Mouse (Mus musculus) forebrain, embryonic 15.5 days (tissue): ENCODE results near the gene Gas2l2. TPM values are rescaled to one million over a fixed set of nuclear protein-coding genes. Genes with fewer than 3 reads are reported as not detected.
A peak's percentile ranks its signal among the peaks of the same experiment; 100 is the strongest.

Experiments
- ATAC-seq: fragments of 200-750 bp; cut with Nextera tagmentation; replicated peaks from 2 replicates; pipeline ENCODE4 v1.8.0; 2017; ENCODE audit warnings: mild to moderate bottlenecking, moderate TSS enrichment, moderate library complexity
- H3K27ac ChIP-seq: fragments of 300-500 bp; sonication (generic); replicated peaks from 2 replicates; pipeline ENCODE4 v1.5.1; 2015; ENCODE audit warnings: mild to moderate bottlenecking, inconsistent platforms
- H3K27me3 ChIP-seq: fragments of 300-500 bp; sonication (generic); 2 replicates; pipeline ENCODE4 v1.6.1; 2015; ENCODE audit warnings: inconsistent platforms
- H3K36me3 ChIP-seq: fragments of 300-500 bp; sonication (generic); 2 replicates; pipeline ENCODE4 v1.6.1; 2015; ENCODE audit warnings: mild to moderate bottlenecking, inconsistent platforms
- H3K4me1 ChIP-seq: fragments of 300-500 bp; sonication (generic); 2 replicates; pipeline ENCODE4 v1.6.1; 2015; ENCODE audit warnings: inconsistent platforms
- H3K4me2 ChIP-seq: fragments of 300-500 bp; sonication (generic); replicated peaks from 2 replicates; pipeline ENCODE4 v1.6.1; 2015; ENCODE audit warnings: mild to moderate bottlenecking, inconsistent platforms
- H3K4me3 ChIP-seq: fragments of 300-500 bp; sonication (generic); 2 replicates; pipeline ENCODE4 v1.5.1; 2015; ENCODE audit warnings: mild to moderate bottlenecking, inconsistent platforms
- H3K9ac ChIP-seq: fragments of 300-500 bp; sonication (generic); replicated peaks from 2 replicates; pipeline ENCODE4 v1.6.1; 2015; ENCODE audit warnings: mild to moderate bottlenecking, inconsistent platforms
- H3K9me3 ChIP-seq: fragments of 300-500 bp; sonication (generic); 2 replicates; pipeline ENCODE4 v1.6.1; 2016; ENCODE audit warnings: inconsistent platforms
- whole genome bisulfite sequencing: fragments of 180-500 bp; shearing (Covaris S2); methylation state at CpG from one replicate; pipeline ENCODE4 v1.1.7; 2015; ENCODE audit warnings: mixed read lengths; 5-methylcytosine and 5-hydroxymethylcytosine counted together
- polyA plus RNA-seq: library from polyadenylated mRNA; unstranded; fragments of >200 nt; fragmentation: Nextera tagmentation; extraction: Ambion mirVana; gene quantifications from 2 replicates; pipeline ENCODE4 v1.2.1, GENCODE M21; 2015

Gas2l2 gene
- polyA plus RNA-seq, 1 experiment from 2014 or later: 0.80 TPM

DNA sequence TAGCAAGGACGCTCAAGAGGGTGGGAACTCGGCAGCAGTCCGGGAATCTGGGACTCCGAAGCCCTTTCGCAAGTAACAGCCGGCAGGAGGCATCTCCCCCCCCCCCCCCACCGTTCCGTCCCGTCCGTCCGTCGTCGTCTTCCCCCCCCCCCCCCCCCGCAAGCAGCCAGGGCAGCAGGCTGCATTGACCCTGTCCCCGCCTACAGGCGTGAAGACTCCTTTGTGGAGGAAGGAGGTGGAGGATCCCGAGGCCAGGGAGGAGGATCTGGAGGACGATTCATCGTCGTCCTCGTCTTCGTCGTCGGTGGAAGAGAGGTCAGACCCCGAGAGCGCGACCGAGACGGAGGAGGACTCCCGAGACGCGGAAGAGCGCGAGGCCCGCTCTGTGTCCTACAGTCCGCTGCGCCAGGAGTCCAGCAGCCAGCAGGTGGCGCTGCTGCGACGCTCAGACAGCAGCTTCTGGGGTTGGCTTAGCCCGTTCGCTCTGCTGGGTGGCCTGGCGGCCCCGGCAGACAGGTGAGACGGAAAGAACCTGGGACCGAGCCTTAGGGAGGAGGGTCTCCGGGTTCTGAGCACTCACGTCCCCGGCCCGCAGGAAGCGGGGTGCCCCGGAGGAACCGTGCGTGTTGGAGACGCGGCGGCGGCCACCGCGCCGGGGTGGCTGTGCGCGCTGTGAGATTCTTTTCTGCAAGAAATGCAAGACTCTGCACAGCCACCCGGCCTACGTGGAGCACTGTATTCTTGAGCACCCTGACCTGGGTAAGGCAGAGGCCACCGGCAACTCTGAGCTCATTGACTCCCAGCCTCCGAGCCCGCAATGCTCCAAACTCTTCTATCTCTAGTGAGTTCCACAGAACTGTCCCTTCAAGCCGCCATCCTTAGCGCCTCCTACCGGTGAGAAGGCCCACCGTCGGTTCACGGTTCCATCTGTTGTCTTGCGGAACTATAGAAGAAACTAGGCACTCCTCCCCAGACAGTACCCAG lies 11.1 kb upstream of the Gas2l2 start:
- no peak overlapping the region for H3K27ac ChIP-seq
- H3K4me1 ChIP-seq: peaks cover 13% of the 10 kb centered on the region
- peak; percentile 94 for ATAC-seq
- peaks cover 43% of the 10 kb centered on the region for H3K27me3 ChIP-seq
- no peaks in the 10 kb centered on the region for H3K36me3 ChIP-seq
- H3K4me3 ChIP-seq: peak overlapping the region; percentile 73
- H3K9me3 ChIP-seq: no peaks in the 10 kb centered on the region
- peak overlapping the region; percentile 67 for H3K9ac ChIP-seq
- H3K4me2 ChIP-seq: peak overlapping the region; percentile 80
- WGBS: under 1% methylated on average over 66 of the region's 75 CpGs

DNA sequence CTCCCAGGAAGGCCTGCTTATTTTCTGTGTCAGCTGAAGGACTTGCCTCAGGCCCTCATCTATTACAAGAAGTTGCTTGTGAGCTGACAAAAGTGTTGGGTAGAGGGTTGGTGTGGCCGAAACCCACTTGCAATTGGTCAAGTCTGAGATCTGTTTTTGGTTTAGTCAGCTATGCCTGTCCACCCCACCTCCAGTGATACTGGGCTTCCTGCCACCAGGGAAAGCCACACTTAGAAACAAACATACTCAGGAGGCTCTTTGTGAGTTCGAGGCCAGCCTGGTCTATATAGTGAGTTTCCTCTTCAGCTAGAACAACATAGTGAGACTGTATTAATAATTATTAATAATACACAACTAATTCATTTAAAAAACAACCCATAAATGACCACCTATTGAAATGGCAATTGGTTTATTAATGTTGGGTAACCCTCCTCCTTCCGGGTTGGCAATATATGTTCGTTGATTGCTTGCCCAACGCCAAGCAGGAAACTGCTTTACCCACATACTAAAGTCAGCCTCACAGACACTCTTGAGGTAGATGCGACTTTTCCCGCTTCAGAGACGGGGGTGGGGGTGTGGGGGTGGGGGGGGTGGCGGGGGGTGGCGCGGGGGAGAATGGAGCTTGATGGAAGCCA lies 10.3 kb upstream of the Gas2l2 start:
- 33% methylated on average over 11 of the region's 11 CpGs for WGBS
- Histone ChIP-seq H3K4me3 (peak overlapping the region; percentile 73), H3K27me3 (peaks cover 35% of the 10 kb centered on the region), H3K4me1 (peaks cover 9% of the 10 kb centered on the region), H3K9ac (peak overlapping the region; percentile 67; the same call in 1 of the 2 replicates), H3K27ac (no peak overlapping the region), H3K36me3 (no peaks in the 10 kb centered on the region), H3K4me2 (peak overlapping the region; percentile 80), H3K9me3 (no peaks in the 10 kb centered on the region)
- ATAC-seq: no peak

DNA sequence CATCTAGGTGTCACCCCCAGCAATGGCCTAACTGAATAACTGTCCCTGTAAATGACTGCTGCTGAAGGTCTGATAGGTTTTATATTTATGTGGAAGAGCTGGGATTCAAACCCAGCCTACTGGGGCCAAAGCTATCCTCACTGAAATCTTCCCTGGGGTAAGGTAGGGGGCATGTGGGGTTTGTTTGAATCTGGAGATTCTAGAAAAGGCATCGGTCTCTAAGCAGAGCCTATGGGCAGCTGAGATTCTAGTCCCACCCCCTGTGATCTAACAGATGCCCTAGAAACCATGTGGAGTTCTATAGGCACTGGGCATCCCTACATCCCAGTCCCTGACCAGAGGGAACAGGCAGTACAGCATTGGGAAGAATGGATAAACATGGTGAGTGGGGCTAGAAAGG lies 8.1 kb upstream of the Gas2l2 start, which contains the start of gene 1700020L24Rik:
TSS of gene 1700020L24Rik (plus strand) at position 301 of the 400 bp plus-strand sequence.
- Histone ChIP-seq H3K27ac (no peak within 1 kb of the TSS), H3K9ac (no peak within 1 kb of the TSS), H3K4me3 (no peak within 1 kb of the TSS), H3K4me1 (no peaks in the 10 kb centered on the region), H3K27me3 (peaks cover 13% of the 10 kb centered on the region), H3K36me3 (no peaks in the 10 kb centered on the region), H3K9me3 (no peaks in the 10 kb centered on the region), H3K4me2 (no peak within 1 kb of the TSS)
- ATAC-seq: no peak
- WGBS: 66% methylated on average over 1 of the region's 1 CpGs

DNA sequence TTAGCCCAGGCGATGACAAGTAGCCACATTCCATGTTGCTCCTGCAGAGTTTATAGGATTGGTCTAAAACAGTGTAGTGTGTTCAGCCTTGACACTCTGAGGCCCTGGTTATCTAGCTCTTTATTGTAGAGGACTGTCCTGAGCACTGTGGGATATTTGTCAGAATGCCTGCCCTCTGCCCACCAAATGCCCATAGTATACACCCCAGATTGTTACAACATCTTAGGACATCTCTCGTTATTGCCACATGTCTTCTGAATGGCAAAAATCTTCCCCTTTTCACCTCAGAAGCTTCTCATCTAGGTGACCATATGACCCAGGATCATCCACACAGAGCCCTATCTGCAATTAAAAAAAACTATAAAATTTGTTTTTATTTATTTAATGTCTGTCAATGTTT lies 3.3 kb upstream of the Gas2l2 start:
- H3K9me3 ChIP-seq: no peaks in the 10 kb centered on the region
- ATAC-seq: no peak
- H3K4me2 ChIP-seq: no peak overlapping the region
- H3K36me3 ChIP-seq: no peaks in the 10 kb centered on the region
- 81% methylated on average over 2 of the region's 2 CpGs for WGBS
- H3K4me1 ChIP-seq: no peaks in the 10 kb centered on the region
- peaks cover 12% of the 10 kb centered on the region; the same call in 1 of the 2 replicates for H3K27me3 ChIP-seq
- no peak overlapping the region for H3K4me3 ChIP-seq
- H3K9ac ChIP-seq: no peak overlapping the region
- H3K27ac ChIP-seq: no peak overlapping the region

DNA sequence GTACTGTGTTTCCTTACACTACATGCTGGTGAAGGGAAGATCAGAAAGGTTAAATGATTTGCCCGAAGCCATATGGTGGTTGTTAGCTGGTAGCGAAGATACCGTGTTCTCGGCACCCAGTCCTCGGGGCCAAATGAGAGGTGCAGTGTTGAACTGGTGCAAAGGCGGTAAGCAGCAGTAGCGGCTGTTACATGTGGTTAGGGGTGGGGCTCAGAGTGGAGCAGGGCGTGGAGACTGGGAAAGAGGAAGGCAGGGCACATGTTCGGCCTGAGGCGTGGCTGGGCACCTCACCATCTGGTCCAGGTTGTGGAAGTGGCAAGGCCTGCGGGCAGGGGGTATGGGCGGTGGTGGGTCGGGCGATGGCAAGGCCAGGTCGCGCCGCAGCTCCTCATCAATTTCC lies 2.3 kb downstream of the Gas2l2 start:
- 0 out of 2 replicates have a peak overlapping the region, but pooled peaks have one; percentile 5 for H3K4me2 ChIP-seq
- no peaks in the 10 kb centered on the region for H3K36me3 ChIP-seq
- ATAC-seq: no peak
- H3K4me3 ChIP-seq: no peak overlapping the region
- peaks cover 17% of the 10 kb centered on the region; the same call in 1 of the 2 replicates for H3K27me3 ChIP-seq
- no peaks in the 10 kb centered on the region for H3K9me3 ChIP-seq
- H3K9ac ChIP-seq: no peak overlapping the region
- H3K4me1 ChIP-seq: no peaks in the 10 kb centered on the region
- 46% methylated on average over 17 of the region's 17 CpGs for WGBS
- no peak overlapping the region for H3K27ac ChIP-seq

DNA sequence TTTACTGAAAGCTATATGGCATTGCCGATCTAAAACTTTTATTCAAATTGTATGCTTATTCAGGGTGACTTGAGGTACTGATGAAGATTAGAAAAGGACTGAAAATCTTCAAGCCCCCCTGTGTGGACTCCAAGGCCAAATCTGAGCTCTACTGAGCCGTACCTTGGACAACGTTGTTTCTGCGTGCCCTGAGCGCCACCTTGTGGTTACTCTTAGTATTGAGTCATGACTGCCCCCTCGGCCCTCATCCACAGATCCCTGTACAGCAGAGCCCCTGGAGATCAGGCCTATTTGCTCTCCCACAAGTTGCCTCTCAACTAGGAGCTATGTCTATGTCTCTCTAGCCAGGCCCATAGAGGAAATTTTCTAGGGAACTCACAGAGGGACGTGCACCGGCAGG lies 4.6 kb downstream of the Gas2l2 start:
- Histone ChIP-seq H3K36me3 (no peaks in the 10 kb centered on the region), H3K27ac (no peak overlapping the region), H3K27me3 (peaks cover 29% of the 10 kb centered on the region), H3K9me3 (no peaks in the 10 kb centered on the region), H3K4me2 (no peak overlapping the region), H3K4me3 (no peak overlapping the region), H3K9ac (no peak overlapping the region), H3K4me1 (no peaks in the 10 kb centered on the region)
- 6% methylated on average over 8 of the region's 8 CpGs for WGBS
- ATAC-seq: peak; percentile 76

DNA sequence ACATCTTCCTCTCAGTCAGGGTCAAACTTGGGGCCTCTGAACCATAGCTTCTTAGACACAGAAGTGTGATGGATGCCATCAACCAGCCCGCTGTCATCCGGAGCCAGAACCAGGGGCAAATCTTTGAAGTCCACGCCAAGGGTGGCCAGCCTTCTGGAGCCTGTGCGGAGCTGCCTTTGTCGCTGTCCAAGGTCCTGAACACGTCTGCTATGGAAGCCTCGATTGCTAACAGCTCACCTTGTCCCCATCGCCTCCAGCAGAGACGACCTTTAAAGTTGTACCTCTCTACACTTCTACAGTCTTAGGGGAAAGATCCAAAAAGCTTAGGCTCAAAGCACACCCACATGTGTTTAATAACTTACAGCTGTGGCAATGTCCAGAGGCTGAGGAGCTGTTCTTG lies 8.0 kb downstream of the Gas2l2 start:
- Histone ChIP-seq H3K36me3 (no peaks in the 10 kb centered on the region), H3K27ac (no peak overlapping the region), H3K9ac (no peak overlapping the region), H3K4me1 (peaks cover 8% of the 10 kb centered on the region), H3K4me3 (no peak overlapping the region), H3K27me3 (peaks cover 30% of the 10 kb centered on the region), H3K9me3 (no peaks in the 10 kb centered on the region), H3K4me2 (no peak overlapping the region)
- WGBS: 3% methylated on average over 9 of the region's 9 CpGs
- no peak for ATAC-seq

DNA sequence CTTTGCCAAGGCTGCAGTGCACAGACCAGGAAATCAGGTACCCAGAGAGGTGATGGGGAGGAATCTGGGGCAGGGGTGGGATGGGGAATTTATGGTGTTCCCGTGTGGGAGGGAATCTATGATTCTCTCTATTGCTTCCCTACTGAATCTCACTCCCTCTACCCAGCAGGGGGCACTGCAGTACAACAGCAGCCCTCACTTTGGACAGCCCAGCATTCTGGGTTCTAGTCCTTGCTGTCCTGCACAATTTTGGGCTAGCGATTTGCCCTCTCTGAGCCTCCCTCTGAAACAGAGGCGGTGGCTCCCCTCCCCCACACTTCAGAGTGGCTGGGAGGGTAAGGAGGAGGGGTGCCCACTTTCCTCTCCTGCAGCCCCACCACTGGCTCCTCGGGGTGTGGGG lies 8.9 kb downstream of the Gas2l2 start:
- peaks cover 8% of the 10 kb centered on the region for H3K4me1 ChIP-seq
- ATAC-seq: no peak
- WGBS: 34% methylated on average over 4 of the region's 4 CpGs
- H3K36me3 ChIP-seq: no peaks in the 10 kb centered on the region
- H3K4me2 ChIP-seq: no peak overlapping the region
- no peak overlapping the region for H3K27ac ChIP-seq
- no peaks in the 10 kb centered on the region for H3K9me3 ChIP-seq
- H3K9ac ChIP-seq: no peak overlapping the region
- peaks cover 30% of the 10 kb centered on the region for H3K27me3 ChIP-seq
- H3K4me3 ChIP-seq: no peak overlapping the region

DNA sequence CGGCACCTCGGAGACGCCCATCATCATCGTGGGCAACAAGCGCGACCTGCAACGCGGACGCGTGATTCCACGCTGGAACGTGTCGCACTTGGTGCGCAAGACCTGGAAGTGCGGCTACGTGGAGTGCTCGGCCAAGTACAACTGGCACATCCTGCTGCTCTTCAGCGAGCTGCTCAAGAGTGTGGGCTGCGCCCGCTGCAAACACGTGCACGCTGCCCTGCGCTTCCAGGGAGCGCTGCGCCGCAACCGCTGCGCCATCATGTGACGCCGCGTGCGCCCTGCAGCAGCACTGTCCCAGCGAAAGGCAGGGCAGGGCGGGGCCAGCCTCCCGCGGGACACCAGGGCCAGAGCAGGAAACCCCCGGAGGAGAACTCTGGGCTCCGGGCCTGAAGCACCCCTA lies 10.7 kb downstream of the Gas2l2 start:
- no peaks in the 10 kb centered on the region for H3K36me3 ChIP-seq
- peak overlapping the region; percentile 43 for H3K4me2 ChIP-seq
- H3K9ac ChIP-seq: 0 out of 2 replicates have a peak overlapping the region, but pooled peaks have one; percentile 6
- no peak overlapping the region for H3K27ac ChIP-seq
- no peaks in the 10 kb centered on the region for H3K9me3 ChIP-seq
- ATAC-seq: peak; percentile 79
- peak overlapping the region; percentile 24 for H3K4me3 ChIP-seq
- peaks cover 8% of the 10 kb centered on the region for H3K4me1 ChIP-seq
- H3K27me3 ChIP-seq: peaks cover 30% of the 10 kb centered on the region
- WGBS: 5% methylated on average over 38 of the region's 38 CpGs

DNA sequence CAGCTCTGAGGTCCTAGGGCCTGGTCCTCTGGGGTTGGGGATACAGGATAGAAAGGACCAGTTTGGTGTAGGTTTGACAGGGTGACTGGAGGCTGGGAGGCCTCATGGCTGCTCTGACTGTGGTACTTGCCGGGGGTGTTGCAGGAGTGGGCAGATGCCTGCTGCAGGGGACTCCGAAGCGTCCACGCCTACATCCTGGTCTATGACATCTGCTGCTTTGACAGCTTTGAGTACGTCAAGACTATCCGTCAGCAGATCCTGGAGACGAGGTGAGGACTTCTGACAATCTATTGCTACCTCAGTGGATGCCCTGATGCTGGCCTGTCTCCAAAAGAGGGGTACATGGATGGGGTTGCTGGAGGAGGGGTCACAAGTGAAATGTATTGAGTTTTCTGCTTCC lies 11.5 kb downstream of the Gas2l2 start:
- no peak overlapping the region for H3K4me3 ChIP-seq
- H3K4me1 ChIP-seq: peaks cover 8% of the 10 kb centered on the region
- H3K4me2 ChIP-seq: no peak overlapping the region
- H3K27me3 ChIP-seq: peaks cover 30% of the 10 kb centered on the region
- no peak overlapping the region for H3K9ac ChIP-seq
- ATAC-seq: no peak
- WGBS: 63% methylated on average over 7 of the region's 7 CpGs
- no peak overlapping the region for H3K27ac ChIP-seq
- H3K9me3 ChIP-seq: no peaks in the 10 kb centered on the region
- H3K36me3 ChIP-seq: no peaks in the 10 kb centered on the region

DNA sequence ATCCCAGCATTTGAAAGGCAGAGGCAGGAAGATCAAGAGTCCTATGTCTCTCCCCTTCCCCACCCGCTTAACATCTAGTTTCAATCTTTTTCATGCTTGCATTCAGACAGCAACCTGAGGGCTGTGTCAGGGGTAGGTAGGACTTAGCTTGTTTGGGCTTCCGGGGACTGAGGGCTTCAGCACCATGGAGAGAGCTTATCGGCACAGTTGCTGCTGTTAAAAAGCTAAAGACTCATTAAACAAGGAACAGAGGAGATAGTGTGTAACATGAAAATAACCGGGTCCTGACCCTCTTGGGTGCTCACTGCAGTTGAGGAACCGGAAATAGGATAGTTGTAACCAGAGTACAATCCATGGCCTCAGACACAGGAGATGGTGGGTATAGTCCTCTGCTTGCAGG lies 12.2 kb downstream of the Gas2l2 start:
- H3K36me3 ChIP-seq: no peaks in the 10 kb centered on the region
- H3K27ac ChIP-seq: no peak overlapping the region
- H3K27me3 ChIP-seq: peaks cover 27% of the 10 kb centered on the region
- H3K4me2 ChIP-seq: no peak overlapping the region
- H3K4me1 ChIP-seq: peaks cover 8% of the 10 kb centered on the region
- 12% methylated on average over 5 of the region's 5 CpGs for WGBS
- no peak for ATAC-seq
- no peak overlapping the region for H3K9ac ChIP-seq
- H3K9me3 ChIP-seq: no peaks in the 10 kb centered on the region
- H3K4me3 ChIP-seq: no peak overlapping the region

DNA sequence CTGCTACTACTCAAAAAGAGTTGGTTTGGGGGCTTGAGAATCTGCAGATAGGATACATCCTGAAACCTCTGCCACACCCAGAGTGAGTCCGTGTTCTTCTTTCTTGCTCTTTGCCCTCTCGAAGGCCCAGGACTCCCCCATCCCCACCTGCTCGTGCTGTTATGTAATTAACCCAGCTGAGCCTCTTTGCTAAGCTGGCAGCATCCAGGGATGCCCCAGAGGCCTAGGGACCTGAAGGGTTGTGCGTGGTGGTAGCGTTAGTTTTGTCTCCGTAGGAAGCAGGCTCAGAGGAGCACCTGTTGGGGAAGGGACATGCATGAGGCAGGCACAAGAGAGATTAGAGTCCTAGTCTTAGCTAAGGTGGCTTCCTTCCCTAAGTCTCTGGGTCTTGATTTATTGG lies 18.7 kb downstream of the Gas2l2 start:
- Histone ChIP-seq H3K27ac (no peak overlapping the region), H3K9ac (peak overlapping the region; percentile 91), H3K36me3 (no peaks in the 10 kb centered on the region), H3K4me3 (peak overlapping the region; percentile 92), H3K27me3 (no peaks in the 10 kb centered on the region), H3K4me1 (peaks cover 22% of the 10 kb centered on the region), H3K4me2 (peak overlapping the region; percentile 76), H3K9me3 (no peaks in the 10 kb centered on the region)
- WGBS: 31% methylated on average over 6 of the region's 6 CpGs
- no peak for ATAC-seq
